In genomic region chr2:45070612-45071276, GRCm38 (mm10) we compare ENCODE assay signal across 19 mouse cellular contexts. TPM values are rescaled to one million over a fixed set of nuclear protein-coding genes. Genes with fewer than 3 reads are reported as not detected.
DNase-seq lines count a peak whose midpoint lies in the region; ATAC-seq and TF ChIP-seq lines count a peak whose summit lies in the region.
"Had no signal": no experiment of that assay in that cellular context is flagged by ENCODE, and none has a peak within 500 bp of the region (broad histone marks: within the 10 kb centered on the region; RNA-seq: fewer than 3 reads in every experiment).

No protein-coding gene starts in this region.

- H3K4me2 ChIP-seq in heart, embryonic 13.5 days, result no peak overlapping the region
- H3K4me2 ChIP-seq in heart, embryonic 11.5 days, result no peak overlapping the region
- no peak overlapping the region for H3K4me2 ChIP-seq in liver, embryonic 11.5 days
- H3K4me2 ChIP-seq: embryonic facial prominence, embryonic 15.5 days; forebrain, embryonic 13.5 days; intestine, embryonic 15.5 days; midbrain, embryonic 13.5 days had no signal

- ATAC-seq in heart, embryonic 13.5 days (ENCODE audit: extremely low read depth, insufficient number of reproducible peaks, low FRiP score, low TSS enrichment), result no peak
- ATAC-seq in heart, embryonic 11.5 days (replicated peaks; ENCODE audit: insufficient number of reproducible peaks, low FRiP score, low TSS enrichment), result no peak
- ATAC-seq in liver, embryonic 11.5 days (replicated peaks; ENCODE audit: low FRiP score), result no peak
- ATAC-seq: forebrain, embryonic 13.5 days; intestine, embryonic 15.5 days had no signal

- 51% methylated on average over 6 of the region's 6 CpGs for WGBS in heart, embryonic 13.5 days
- WGBS in heart, embryonic 11.5 days (ENCODE audit: insufficient replicate concordance), result 59% methylated on average over 6 of the region's 6 CpGs
- WGBS in liver, embryonic 11.5 days, result 68% methylated on average over 6 of the region's 6 CpGs

- H3K27me3 ChIP-seq in heart, embryonic 13.5 days (replicated peaks), result no peaks in the 10 kb centered on the region
- no peaks in the 10 kb centered on the region for H3K27me3 ChIP-seq in heart, embryonic 11.5 days (ENCODE audit: control insufficient read depth, insufficient read depth, low read length)
- H3K27me3 ChIP-seq in liver, embryonic 11.5 days (replicated peaks; ENCODE audit: control insufficient read depth, insufficient read depth, low read length), result no peaks in the 10 kb centered on the region
- H3K27me3 ChIP-seq: embryonic facial prominence, embryonic 15.5 days; forebrain, embryonic 13.5 days; intestine, embryonic 15.5 days; midbrain, embryonic 13.5 days had no signal

- no peak for TF ChIP-seq CTCF in cortical plate, adult 2 months (IDR thresholded peaks at IDR 0.05; ENCODE audit: extremely low read depth, insufficient read depth, low read length)

- no peak for TF ChIP-seq POLR2A in cortical plate, adult 2 months (IDR thresholded peaks at IDR 0.05; ENCODE audit: extremely low read depth, insufficient read depth, low read length)

- H3K4me1 ChIP-seq in heart, embryonic 13.5 days, result peaks cover 59% of the 10 kb centered on the region
- peaks cover 30% of the 10 kb centered on the region for H3K4me1 ChIP-seq in heart, embryonic 11.5 days (ENCODE audit: control insufficient read depth, insufficient read depth, low read length)
- H3K4me1 ChIP-seq in liver, embryonic 11.5 days (replicated peaks; ENCODE audit: control insufficient read depth, insufficient read depth, low read length), result peaks cover 31% of the 10 kb centered on the region
- H3K4me1 ChIP-seq in cortical plate, adult 2 months (ENCODE audit: control insufficient read depth, insufficient read depth, low read length), result peaks cover 10% of the 10 kb centered on the region; the same call in 1 of the 2 replicates

- H3K36me3 ChIP-seq in heart, embryonic 13.5 days, result peaks cover 10% of the 10 kb centered on the region
- H3K36me3 ChIP-seq in heart, embryonic 11.5 days (ENCODE audit: control insufficient read depth, insufficient read depth, low read length), result no peaks in the 10 kb centered on the region
- H3K36me3 ChIP-seq in liver, embryonic 11.5 days (ENCODE audit: control insufficient read depth, insufficient read depth, low read length), result no peaks in the 10 kb centered on the region; the same call in 1 of the 2 replicates
- H3K36me3 ChIP-seq: embryonic facial prominence, embryonic 15.5 days; intestine, embryonic 15.5 days; midbrain, embryonic 13.5 days had no signal

- H3K4me3 ChIP-seq in heart, embryonic 13.5 days, result no peak overlapping the region
- no peak overlapping the region for H3K4me3 ChIP-seq in heart, embryonic 11.5 days (ENCODE audit: low read depth, low read length)
- H3K4me3 ChIP-seq in liver, embryonic 11.5 days (ENCODE audit: low read depth, low read length), result no peak overlapping the region
- no peak overlapping the region for H3K4me3 ChIP-seq in cortical plate, adult 2 months (ENCODE audit: insufficient read depth, low read length)
- H3K4me3 ChIP-seq: embryonic facial prominence, embryonic 15.5 days; forebrain, embryonic 13.5 days; heart, adult 2 months; intestine, embryonic 15.5 days; midbrain, embryonic 13.5 days had no signal

- no peak overlapping the region for H3K27ac ChIP-seq in heart, embryonic 13.5 days (replicated peaks)
- H3K27ac ChIP-seq in heart, embryonic 11.5 days (ENCODE audit: low read depth, low read length), result no peak overlapping the region
- no peak overlapping the region for H3K27ac ChIP-seq in liver, embryonic 11.5 days (ENCODE audit: low read depth, low read length)
- peak overlapping the region; percentile 84; the same call in 1 of the 2 replicates for H3K27ac ChIP-seq in cortical plate, adult 2 months (ENCODE audit: insufficient read depth, low read length)
- H3K27ac ChIP-seq: embryonic facial prominence, embryonic 15.5 days; forebrain, embryonic 13.5 days; heart, adult 2 months; intestine, embryonic 15.5 days; macrophage; midbrain, embryonic 13.5 days had no signal

- DNase-seq in liver, embryonic 11.5 days (ENCODE audit: low spot score), result peak; percentile 2
- DNase-seq in liver (no peak), 3T3-L1 (ENCODE audit: low read depth, low spot score) (peak; percentile 41)
- DNase-seq in retina, postnatal 1 day, result no peak
- DNase-seq: adrenal gland, adult 2 months; cerebellum, adult 18-20 months; heart, adult 2 months; heart, postnatal 36 days; kidney, postnatal 4 days; layer of hippocampus, postnatal 36 days; right cerebral cortex, postnatal 4 days had no signal

- no peaks in the 10 kb centered on the region for H3K9me3 ChIP-seq in heart, embryonic 13.5 days
- no peaks in the 10 kb centered on the region for H3K9me3 ChIP-seq in heart, embryonic 11.5 days (replicated peaks; ENCODE audit: control insufficient read depth, low read length)
- no peaks in the 10 kb centered on the region for H3K9me3 ChIP-seq in liver, embryonic 11.5 days (ENCODE audit: control insufficient read depth, low read length)
- H3K9me3 ChIP-seq: embryonic facial prominence, embryonic 15.5 days; forebrain, embryonic 13.5 days; intestine, embryonic 15.5 days; midbrain, embryonic 13.5 days had no signal

- 0 out of 2 replicates have a peak overlapping the region, but pooled peaks have one; percentile 4 for H3K9ac ChIP-seq in heart, embryonic 13.5 days
- H3K9ac ChIP-seq in heart, embryonic 11.5 days (ENCODE audit: low read depth, low read length), result no peak overlapping the region
- no peak overlapping the region for H3K9ac ChIP-seq in liver, embryonic 11.5 days (ENCODE audit: low read depth, low read length)
- H3K9ac ChIP-seq: embryonic facial prominence, embryonic 15.5 days; forebrain, embryonic 13.5 days; intestine, embryonic 15.5 days; midbrain, embryonic 13.5 days had no signal

RNA-seq across cellular contexts. Expression of gene Zeb2, which starts 46.5 kb away (rescaled TPM):
- 21.8 and 22.4 TPM in 2 replicates for polyA plus RNA-seq in heart, embryonic 13.5 days (2015; fragmentation: Nextera tagmentation; extraction: Ambion mirVana)
- polyA plus RNA-seq in heart, embryonic 11.5 days (2014; fragmentation: Nextera tagmentation; extraction: Ambion mirVana), result 27.2 and 27.5 TPM in 2 replicates
- polyA plus RNA-seq in liver, embryonic 11.5 days (2014; fragmentation: Nextera tagmentation; extraction: Ambion mirVana), result 32.8 and 33.2 TPM in 2 replicates
- polyA plus RNA-seq in cortical plate, adult 2 months (2012; rRNA removed), result 63.2 and 65.4 TPM in 2 replicates

Comparison
In these comparisons a context has a peak if more than half of its experiments do, and no peak if none do; other contexts are left out.
1. DNase-seq: peak in liver, embryonic 11.5 days (single experiment) and 3T3-L1 (single experiment); none in liver (single experiment) and retina, postnatal 1 day (single experiment).